Mouse (Mus musculus) embryonic stem cell, embryonic (primary cell): ENCODE results near the gene Mrpl16.

ENCODE experiments used
- CTCF ChIA-PET, 4 experiments: fragments of 300-600 bp in 2 of 4; fragments of 350-600 bp in 2 of 4; sonication (Branson Sonifier 250); formaldehyde crosslinking; loops; one replicate each; lab custom pipeline; 2022; ENCODE audit warnings: inconsistent platforms in 2 of 4; lab: Charles Lee
- POLR2A ChIA-PET, 4 experiments: fragments of 300-600 bp in 2 of 4; fragments of 350-600 bp in 2 of 4; sonication (Branson Sonifier 250); formaldehyde crosslinking; loops; one replicate each; lab custom pipeline; 2022; ENCODE audit warnings: antibody characterized with exemption in 4 of 4, inconsistent platforms in 1 of 4; lab: Charles Lee

Mrpl16 gene

DNA sequence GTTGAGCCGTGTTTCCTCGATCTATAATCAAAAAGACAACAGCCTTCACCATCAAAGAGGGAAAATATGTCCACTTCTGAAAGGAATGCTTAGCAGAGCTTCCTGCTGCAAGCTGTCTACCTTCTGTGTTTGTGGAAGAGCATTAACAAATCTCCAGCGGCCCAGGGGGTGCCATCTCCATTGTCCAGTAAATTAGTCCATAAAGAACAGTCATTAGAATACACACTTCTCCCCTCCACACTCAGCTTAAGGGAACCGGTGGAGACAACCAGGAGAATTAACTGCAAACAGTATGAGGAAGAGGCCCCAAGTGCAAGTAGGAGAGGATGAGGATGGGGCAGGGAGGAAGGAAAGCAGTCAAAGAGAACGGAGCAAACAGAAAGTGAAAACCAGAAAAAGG, 21.6 kb downstream of the Mrpl16 start:
- ChIA-PET CTCF (interaction anchor here in 2 of 4 experiments (0.7 to 1.2 kb wide), 3 partner anchors 15 to 28 kb away, joined by 3 to 4 read pairs (median 4); no protein-coding TSS in a partner anchor), POLR2A (interaction anchor here in 3 of 4 experiments (0.6 to 2.0 kb wide), 8 partner anchors 9 to 28 kb away, joined by 3 to 11 read pairs (median 4); partner anchors contain the start of gene Stx3 (in 1 of the 3))

GRCm38 (mm10) chr19:11793741-11794359, 23.7 kb downstream of the Mrpl16 start:
- POLR2A ChIA-PET = interaction anchor here in 3 of 4 experiments (0.5 to 2.7 kb wide), 4 partner anchors 25 to 119 kb away, joined by 4 to 11 read pairs (median 5); partner anchors contain the start of gene Stx3 (in 2 of the 3)
- CTCF ChIA-PET = interaction anchor here in 1 of 4 experiments (0.5 kb wide), 1 partner anchor 25 kb away, joined by 3 read pairs; no protein-coding TSS in a partner anchor

DNA sequence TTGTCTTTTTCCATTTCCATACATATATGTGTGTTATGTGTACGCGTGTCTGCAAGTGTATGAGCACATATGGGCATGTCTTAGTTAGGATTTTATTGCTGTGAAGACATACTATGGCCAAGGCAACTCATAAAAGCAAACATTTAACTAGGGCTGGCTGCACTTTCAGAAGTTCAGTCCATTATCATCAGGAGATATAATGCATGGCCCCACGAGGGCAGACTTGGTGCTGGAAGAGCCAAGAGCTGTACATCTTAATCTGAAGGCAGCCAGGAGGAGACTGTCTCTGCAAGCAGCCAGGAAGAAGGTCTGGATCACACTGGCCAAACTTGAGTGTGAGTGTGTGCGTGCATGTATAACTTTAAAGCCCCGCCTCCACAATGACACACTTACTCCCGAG, 24.3 kb downstream of the Mrpl16 start:
- CTCF ChIA-PET = no interaction called here
- POLR2A ChIA-PET = interaction anchor here in 1 of 4 experiments (1.8 to 2.7 kb wide), 2 partner anchors 24 to 119 kb away, joined by 4 to 6 read pairs; partner anchors contain the start of gene Stx3

DNA sequence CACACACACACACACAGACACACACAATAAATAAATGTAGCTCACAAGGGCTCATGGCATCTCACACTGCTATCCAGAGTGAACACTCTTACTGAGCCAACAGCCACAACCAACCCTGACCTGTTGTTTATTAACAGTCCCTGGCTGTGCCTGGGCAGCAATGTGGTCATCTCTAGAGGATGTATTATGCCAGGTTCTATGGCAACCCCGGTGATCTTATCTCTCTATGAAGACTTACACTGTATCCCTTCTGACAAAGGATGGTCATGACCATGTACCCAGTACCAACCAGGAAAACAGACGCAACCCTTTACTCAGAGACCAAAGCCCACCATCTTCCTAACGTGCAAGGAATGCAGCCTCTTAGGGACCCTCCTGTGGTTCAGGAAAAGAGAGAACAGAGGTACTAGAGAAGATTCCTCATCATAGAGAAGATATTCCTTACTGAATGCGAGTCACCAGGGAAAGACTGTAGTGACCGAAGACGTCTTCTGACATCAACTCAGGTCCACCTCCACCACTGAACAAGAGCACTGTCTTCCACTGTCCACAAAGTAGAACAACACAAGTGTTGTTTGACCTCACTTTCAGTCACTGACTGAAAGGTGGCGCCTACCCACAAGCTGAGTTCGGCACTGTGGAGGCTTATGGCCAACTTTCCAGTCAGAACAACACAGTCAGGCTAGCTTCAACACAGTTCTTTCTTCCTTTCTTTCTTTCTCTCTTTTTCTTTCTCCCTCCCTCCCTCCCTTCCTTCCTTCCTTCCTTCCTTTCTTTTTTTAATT, 30.5 kb downstream of the Mrpl16 start:
- POLR2A ChIA-PET = interaction anchor here in 3 of 4 experiments (0.9 to 12.5 kb wide), 7 partner anchors 8 to 20 kb away, joined by 3 to 377 read pairs (median 7); partner anchors contain the start of gene Stx3 (in 2 of the 3)
- CTCF ChIA-PET = interaction anchor here in 3 of 4 experiments (0.6 to 1.6 kb wide), 6 partner anchors 18 to 1105 kb away, joined by 3 to 8 read pairs (median 4); partner anchors contain the start of gene Stx3 (in 1 of the 3)

- ChIA-PET POLR2A (interaction anchor here (0.8 to 12.5 kb wide), 25 partner anchors 9 to 905 kb away, joined by 3 to 377 read pairs (median 6); partner anchors contain the start of genes Stx3 (in 4 of the 4), Osbp (in 2 of the 4) and Patl1 (in 1 of the 4)), CTCF (interaction anchor here in 3 of 4 experiments (0.5 to 2.8 kb wide), 8 partner anchors 10 to 207 kb away, joined by 3 to 13 read pairs (median 4); partner anchors contain the start of gene Stx3 (in 2 of the 3))
These were observed 34.2 kb downstream of the Mrpl16 start for GRCm38 (mm10) chr19:11804423-11804822.

DNA sequence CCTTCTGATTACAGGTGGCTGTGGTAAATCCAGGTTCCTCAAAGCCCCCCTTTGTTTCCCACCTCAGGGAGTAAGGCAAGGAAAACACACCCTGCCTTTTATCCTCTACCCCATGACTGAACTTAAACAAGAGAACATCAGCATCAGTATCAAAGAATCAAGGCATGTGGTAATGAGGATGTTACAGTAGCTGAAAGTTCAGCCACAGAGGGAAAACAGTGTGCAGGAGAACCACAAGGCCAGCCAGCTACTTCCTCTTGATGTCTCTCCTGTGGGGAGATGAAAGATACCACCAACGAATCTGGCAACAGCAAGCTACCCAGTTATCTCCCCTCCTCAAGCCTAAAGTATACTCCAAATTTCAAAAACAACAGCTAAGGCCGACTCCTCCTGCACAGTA, 37.1 kb downstream of the Mrpl16 start:
- CTCF ChIA-PET = interaction anchor here (1.0 to 4.6 kb wide), 4 partner anchors 11 to 13 kb away, joined by 4 to 56 read pairs (median 12); partner anchors contain the start of gene Stx3 (in 2 of the 4)

GRCm38 (mm10) chr19:11807822-11808221, 37.6 kb downstream of the Mrpl16 start:
- ChIA-PET CTCF (interaction anchor here in 3 of 4 experiments (0.6 to 4.6 kb wide), 5 partner anchors 11 to 567 kb away, joined by 4 to 56 read pairs (median 12); partner anchors contain the start of gene Stx3 (in 2 of the 3)), POLR2A (interaction anchor here (0.8 to 12.5 kb wide), 23 partner anchors 10 to 260 kb away, joined by 3 to 377 read pairs (median 5); partner anchors contain the start of genes Stx3 (in 3 of the 4), Osbp (in 2 of the 4) and Patl1 (in 1 of the 4))

More for the DNA sequence above, 37.1 kb downstream of the Mrpl16 start:
- POLR2A ChIA-PET = interaction anchor here (0.6 to 12.5 kb wide), 24 partner anchors 10 to 870 kb away, joined by 3 to 377 read pairs (median 4); partner anchors contain the start of genes Stx3 (in 3 of the 4), Osbp (in 2 of the 4) and Patl1 (in 1 of the 4)

- CTCF ChIA-PET = interaction anchor here in 3 of 4 experiments (1.0 to 4.6 kb wide), 4 partner anchors 10 to 11 kb away, joined by 4 to 56 read pairs (median 18); partner anchors contain the start of gene Stx3 (in 2 of the 3)
These were observed 38.3 kb downstream of the Mrpl16 start for GRCm38 (mm10) chr19:11808452-11808851.

DNA sequence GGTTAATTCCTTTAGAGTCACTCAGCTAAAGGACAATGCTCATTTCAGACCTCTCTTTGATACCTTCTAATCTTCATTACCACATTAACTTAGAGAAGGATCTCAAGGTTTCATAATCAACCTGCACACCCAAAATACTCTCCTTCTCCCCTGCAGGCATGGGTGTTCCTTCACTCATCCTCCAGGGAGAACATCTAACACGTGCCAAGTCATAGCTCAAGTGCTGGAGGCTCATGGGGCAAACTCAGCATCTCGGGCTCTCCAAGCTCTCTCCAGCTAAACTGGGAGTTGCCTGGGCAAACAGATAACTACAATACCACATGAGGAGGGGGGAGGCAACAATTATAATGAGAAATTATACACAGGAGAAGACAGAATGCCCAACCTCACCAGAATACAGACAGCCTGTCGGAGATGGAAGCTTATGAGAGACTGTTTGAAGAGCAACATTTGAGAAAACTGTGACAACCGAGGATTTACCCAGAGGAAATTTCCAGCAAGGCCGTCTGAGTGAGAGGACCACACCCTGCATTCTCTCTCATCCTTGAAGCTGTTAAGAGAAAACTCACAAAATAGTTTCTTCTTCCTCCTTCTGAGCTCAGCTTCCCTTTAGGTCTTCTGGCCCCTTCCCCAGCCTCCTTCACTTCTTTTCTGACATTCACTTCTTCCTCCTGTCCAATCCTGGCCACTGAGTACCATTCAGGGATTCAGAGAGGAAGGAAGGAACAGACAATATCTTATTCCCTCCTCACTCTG, 40.0 kb downstream of the Mrpl16 start:
- ChIA-PET POLR2A (interaction anchor here in 3 of 4 experiments (0.6 to 12.5 kb wide), 10 partner anchors 8 to 200 kb away, joined by 3 to 377 read pairs (median 5); partner anchors contain the start of genes Stx3 (in 2 of the 3) and Osbp (in 1 of the 3)), CTCF (interaction anchor here (0.5 to 4.6 kb wide), 6 partner anchors 8 to 176 kb away, joined by 3 to 56 read pairs (median 4); partner anchors contain the start of gene Stx3 (in 2 of the 4))

More at GRCm38 (mm10) chr19:11808452-11808851, 38.3 kb downstream of the Mrpl16 start:
- POLR2A ChIA-PET = interaction anchor here in 3 of 4 experiments (0.6 to 12.5 kb wide), 12 partner anchors 10 to 203 kb away, joined by 3 to 377 read pairs (median 12); partner anchors contain the start of genes Stx3 (in 3 of the 3), Osbp (in 1 of the 3) and Patl1 (in 1 of the 3)

DNA sequence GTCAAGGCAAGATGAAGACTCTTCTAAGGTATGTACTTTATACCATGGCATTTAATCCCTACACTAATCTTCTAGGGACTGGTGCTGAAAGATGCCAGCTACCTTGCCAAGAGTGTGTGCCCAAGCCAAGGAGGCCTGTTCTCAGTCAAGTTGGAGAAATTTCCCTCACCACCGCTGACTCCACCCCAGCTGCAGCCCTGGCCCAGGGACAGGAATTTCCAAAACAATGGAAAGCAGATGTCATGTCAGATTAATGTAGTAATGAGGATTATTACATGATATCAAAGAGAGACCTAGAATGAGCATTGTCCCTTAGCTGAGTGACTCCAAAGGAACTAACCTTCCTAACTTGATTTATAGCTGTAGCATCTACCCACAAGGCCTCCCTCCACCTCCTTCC, 40.7 kb downstream of the Mrpl16 start:
- ChIA-PET CTCF (interaction anchor here in 2 of 4 experiments (0.5 to 4.6 kb wide), 3 partner anchors 8 to 78 kb away, joined by 3 to 56 read pairs (median 3); partner anchors contain the start of gene Stx3 (in 1 of the 2)), POLR2A (interaction anchor here in 3 of 4 experiments (0.6 to 12.5 kb wide), 7 partner anchors 8 to 155 kb away, joined by 3 to 377 read pairs (median 5); partner anchors contain the start of genes Stx3 (in 2 of the 3) and Osbp (in 1 of the 3))

DNA sequence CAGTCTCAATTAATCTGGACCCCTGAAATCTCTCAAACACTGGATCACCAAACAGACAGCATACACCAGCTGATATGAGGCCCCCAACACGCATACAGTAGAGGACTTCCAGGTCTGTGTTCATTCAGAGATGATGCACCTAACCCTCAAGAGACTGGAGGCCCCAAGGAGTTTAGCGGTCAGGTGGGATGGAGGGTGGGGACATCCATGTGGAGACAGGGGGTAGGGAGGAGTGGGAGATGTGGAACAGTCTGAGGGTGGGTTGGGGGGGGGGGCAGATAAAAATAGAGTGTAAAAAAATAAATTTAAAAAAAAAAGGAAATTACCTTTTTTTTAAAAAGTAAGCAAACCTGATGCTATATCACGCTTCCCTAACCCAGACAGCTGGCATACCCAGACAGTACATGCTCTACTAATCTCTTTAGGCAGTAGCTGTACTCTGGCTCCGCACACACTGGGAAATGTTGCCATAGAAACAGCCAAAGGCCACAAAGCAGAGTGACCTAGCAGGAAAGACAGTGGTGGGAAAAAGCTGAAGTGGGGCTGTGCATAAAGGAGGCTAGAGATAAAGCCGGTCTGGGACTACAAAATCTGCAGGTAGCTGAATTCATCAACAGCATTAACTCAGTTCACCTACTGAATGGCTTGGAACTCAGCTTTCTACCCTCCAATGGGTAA, 41.6 kb downstream of the Mrpl16 start:
- CTCF ChIA-PET = interaction anchor here in 3 of 4 experiments (0.5 to 1.1 kb wide), 4 partner anchors 8 to 35 kb away, joined by 3 to 4 read pairs (median 4); no protein-coding TSS in a partner anchor
- POLR2A ChIA-PET = interaction anchor here in 3 of 4 experiments (0.8 to 1.5 kb wide), 9 partner anchors 9 to 199 kb away, joined by 3 to 9 read pairs (median 5); no protein-coding TSS in a partner anchor

DNA sequence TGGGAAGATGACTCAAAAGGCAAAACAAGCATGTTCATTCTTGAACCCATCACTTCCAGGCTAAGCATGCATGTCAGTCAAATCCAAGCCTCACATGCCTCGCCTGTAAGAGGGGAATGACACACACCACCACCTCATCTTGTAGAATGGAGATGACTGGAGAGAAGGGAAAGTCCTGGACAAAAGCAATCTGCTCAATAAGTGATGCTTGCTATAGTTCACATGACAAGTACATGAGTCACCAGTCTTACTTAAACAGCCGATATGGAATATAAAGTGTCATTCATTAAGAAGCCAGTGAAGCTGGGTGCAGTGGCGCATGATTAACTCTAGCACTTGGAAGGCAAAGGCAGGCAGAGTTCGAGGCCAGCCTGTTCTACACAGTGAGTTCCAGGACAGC, 42.9 kb downstream of the Mrpl16 start:
- CTCF ChIA-PET = interaction anchor here in 1 of 4 experiments (0.7 kb wide), 1 partner anchor 54 kb away, joined by 7 read pairs; no protein-coding TSS in a partner anchor
- POLR2A ChIA-PET = interaction anchor here in 3 of 4 experiments (0.7 to 1.9 kb wide), 9 partner anchors 8 to 1403 kb away, joined by 3 to 8 read pairs (median 5); partner anchors contain the start of gene Patl1 (in 1 of the 3)

DNA sequence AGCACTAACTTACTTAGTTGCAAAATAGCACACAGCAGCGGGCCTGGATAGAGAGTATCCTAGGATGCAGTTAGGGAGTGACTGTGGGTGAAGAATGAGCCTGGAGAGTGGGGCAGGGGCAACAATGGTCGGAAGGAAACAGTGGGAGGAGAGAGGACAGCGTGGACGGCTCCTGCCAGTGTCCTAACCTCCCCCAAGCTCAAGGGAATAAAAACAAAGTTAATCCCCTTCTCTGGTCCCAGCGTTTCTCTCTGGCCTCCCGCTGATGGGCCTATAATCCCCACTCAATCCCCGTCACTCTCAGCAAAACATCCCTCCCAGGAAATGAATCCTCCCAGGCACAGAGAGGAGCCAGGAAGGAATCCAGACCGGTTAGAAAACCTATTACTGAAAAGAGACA, 43.5 kb downstream of the Mrpl16 start:
- POLR2A ChIA-PET = interaction anchor here in 3 of 4 experiments (0.7 to 1.9 kb wide), 12 partner anchors 8 to 1403 kb away, joined by 3 to 8 read pairs (median 4); partner anchors contain the start of gene Patl1 (in 1 of the 3)
- CTCF ChIA-PET = interaction anchor here in 2 of 4 experiments (0.7 to 1.0 kb wide), 2 partner anchors 10 to 54 kb away, joined by 3 to 7 read pairs; no protein-coding TSS in a partner anchor

GRCm38 (mm10) chr19:11814742-11815333, 44.6 kb downstream of the Mrpl16 start:
- ChIA-PET POLR2A (interaction anchor here in 3 of 4 experiments (0.6 to 11.6 kb wide), 7 partner anchors 9 to 157 kb away, joined by 3 to 377 read pairs (median 5); partner anchors contain the start of gene Patl1 (in 1 of the 3)), CTCF (interaction anchor here in 2 of 4 experiments (0.6 kb wide), 2 partner anchors 201 to 204 kb away, joined by 3 to 12 read pairs; no protein-coding TSS in a partner anchor)
